Mouse (Mus musculus): ENCODE data around the gene Lzts3.

Lzts3 gene

GRCm38 (mm10) chr2:130638101-130638611 is 4.4 kb downstream of the Lzts3 start:
- intact Hi-C loops (cut with DNase I): no loop called here

GRCm38 (mm10) chr2:130635847-130636246 is 6.8 kb downstream of the Lzts3 start:
- intact Hi-C loops (cut with DNase I): no loop called here

- intact Hi-C loops (cut with DNase I): no loop called here
Measured at GRCm38 (mm10) chr2:130634739-130635411, 7.7 kb downstream of the Lzts3 start.

- intact Hi-C loops (cut with DNase I): no loop called here
Measured at GRCm38 (mm10) chr2:130634006-130634738, 8.4 kb downstream of the Lzts3 start.

- intact Hi-C loops (cut with DNase I): no loop called here
Measured at GRCm38 (mm10) chr2:130632887-130633675, 9.5 kb downstream of the Lzts3 start.

- intact Hi-C loops (cut with DNase I): no loop called here
Measured at GRCm38 (mm10) chr2:130632416-130632815, 10.2 kb downstream of the Lzts3 start.

GRCm38 (mm10) chr2:130629839-130630203 is 12.8 kb downstream of the Lzts3 start, which contains the start of the genes Fastkd5 and Ubox5:
Fastkd5 (minus strand) TSS chr2:130630027.
Ubox5 (minus strand) TSS chr2:130630038.
- intact Hi-C loops (cut with DNase I): no loop called here

GRCm38 (mm10) chr2:130629080-130629838 is 13.3 kb downstream of the Lzts3 start:
- intact Hi-C loops (cut with DNase I): no loop called here

GRCm38 (mm10) chr2:130628424-130628823 is 14.2 kb downstream of the Lzts3 start:
- intact Hi-C loops (cut with DNase I): no loop called here

GRCm38 (mm10) chr2:130618972-130619371 is 23.6 kb downstream of the Lzts3 start:
- intact Hi-C loops (cut with DNase I): loop anchor here (10.0 kb wide), 2 partner anchors 46 to 156 kb away; partner anchors contain the start of genes Ddrgk1 and Itpa

GRCm38 (mm10) chr2:130613091-130613490 is 29.5 kb downstream of the Lzts3 start:
- intact Hi-C loops (cut with DNase I): loop anchor here (10.0 kb wide), 2 partner anchors 52 to 162 kb away; partner anchors contain the start of genes Ddrgk1 and Itpa

- intact Hi-C loops (cut with DNase I): no loop called here
Measured at GRCm38 (mm10) chr2:130602195-130602594, 40.4 kb downstream of the Lzts3 start.

- intact Hi-C loops (cut with DNase I): no loop called here
Measured at GRCm38 (mm10) chr2:130598399-130598798, 44.2 kb downstream of the Lzts3 start.

GRCm38 (mm10) chr2:130597601-130598010 is 45.0 kb downstream of the Lzts3 start:
- intact Hi-C loops (cut with DNase I): no loop called here

GRCm38 (mm10) chr2:130595596-130595995 is 47.0 kb downstream of the Lzts3 start:
- intact Hi-C loops (cut with DNase I): no loop called here

- intact Hi-C loops (cut with DNase I): no loop called here
Measured at GRCm38 (mm10) chr2:130591016-130591415, 51.6 kb downstream of the Lzts3 start.

GRCm38 (mm10) chr2:130589761-130590160 is 52.8 kb downstream of the Lzts3 start:
- intact Hi-C loops (cut with DNase I): no loop called here

GRCm38 (mm10) chr2:130589157-130589556 is 53.4 kb downstream of the Lzts3 start:
- intact Hi-C loops (cut with DNase I): no loop called here

- intact Hi-C loops (cut with DNase I): no loop called here
Measured at GRCm38 (mm10) chr2:130588373-130588772, 54.2 kb downstream of the Lzts3 start.

- intact Hi-C loops (cut with DNase I): no loop called here
Measured at GRCm38 (mm10) chr2:130586016-130586415, 56.6 kb downstream of the Lzts3 start.

All from adrenal gland (tissue).